Mouse (Mus musculus): Measurements from ENCODE around the gene Hes5.

Gene Hes5

GRCm38 (mm10) chr4:154942632-154943322 lies 17.9 kb upstream of the Hes5 start:
- in situ Hi-C loops (cut with MboI, MseI): no loop called here

GRCm38 (mm10) chr4:154943323-154944039 lies 17.2 kb upstream of the Hes5 start:
- in situ Hi-C loops (cut with MboI, MseI): no loop called here

- in situ Hi-C loops (cut with MboI, MseI): no loop called here
These were observed 16.6 kb upstream of the Hes5 start for GRCm38 (mm10) chr4:154944121-154944590.

GRCm38 (mm10) chr4:154946319-154946718 lies 14.4 kb upstream of the Hes5 start:
- in situ Hi-C loops (cut with MboI, MseI): no loop called here

GRCm38 (mm10) chr4:154948066-154948939 lies 12.4 kb upstream of the Hes5 start:
- in situ Hi-C loops (cut with MboI, MseI): no loop called here

GRCm38 (mm10) chr4:154948940-154949588 lies 11.7 kb upstream of the Hes5 start:
- in situ Hi-C loops (cut with MboI, MseI): no loop called here

GRCm38 (mm10) chr4:154949589-154949982 lies 11.1 kb upstream of the Hes5 start:
- in situ Hi-C loops (cut with MboI, MseI): no loop called here

GRCm38 (mm10) chr4:154952461-154953241 lies 8.1 kb upstream of the Hes5 start:
- in situ Hi-C loops (cut with MboI, MseI): no loop called here

GRCm38 (mm10) chr4:154956604-154957003 lies 4.1 kb upstream of the Hes5 start:
- in situ Hi-C loops (cut with MboI, MseI): no loop called here

- in situ Hi-C loops (cut with MboI, MseI): no loop called here
These were observed 3.3 kb upstream of the Hes5 start for GRCm38 (mm10) chr4:154957289-154957993.

GRCm38 (mm10) chr4:154958171-154958570 lies 2.6 kb upstream of the Hes5 start:
- in situ Hi-C loops (cut with MboI, MseI): no loop called here

- in situ Hi-C loops (cut with MboI, MseI): no loop called here
These were observed 2.1 kb upstream of the Hes5 start for GRCm38 (mm10) chr4:154958621-154959020.

- in situ Hi-C loops (cut with MboI, MseI): no loop called here
These were observed 568 bp upstream of the Hes5 start for GRCm38 (mm10) chr4:154960021-154960689.

GRCm38 (mm10) chr4:154961226-154961738 lies 559 bp downstream of the Hes5 start:
- in situ Hi-C loops (cut with MboI, MseI): no loop called here

GRCm38 (mm10) chr4:154961911-154962310 lies 1.2 kb downstream of the Hes5 start:
- in situ Hi-C loops (cut with MboI, MseI): no loop called here

GRCm38 (mm10) chr4:154962683-154963082 lies 2.0 kb downstream of the Hes5 start:
- in situ Hi-C loops (cut with MboI, MseI): no loop called here

GRCm38 (mm10) chr4:154963190-154963836 lies 2.6 kb downstream of the Hes5 start:
- in situ Hi-C loops (cut with MboI, MseI): no loop called here

GRCm38 (mm10) chr4:154963901-154964580 lies 3.3 kb downstream of the Hes5 start, which contains the start of gene Pank4:
Gene Pank4 (plus strand): TSS chr4:154964123.
- in situ Hi-C loops (cut with MboI, MseI): no loop called here

All from T-helper 1 cell (primary cell).